Mouse (Mus musculus) cerebellum, adult 2 months (tissue): ENCODE data around the gene Sox8. TPM values are rescaled to one million over a fixed set of nuclear protein-coding genes. Genes with fewer than 3 reads are reported as not detected.

Experiments used
- DNase-seq, 2 experiments: peaks; one replicate each; pipeline ENCODE4 v3.0.0; 2021
- H3K27ac ChIP-seq: fragments of 200-500 bp; 2 replicates; pipeline ENCODE4 v1.5.1; 2012; ENCODE audit warnings: low read length, control low read depth, inconsistent platforms; ENCODE audit not compliant: insufficient read depth
- H3K27me3 ChIP-seq: fragments of 200-500 bp; 2 replicates; pipeline ENCODE4 v1.6.1; 2012; ENCODE audit warnings: inconsistent platforms, mild to moderate bottlenecking, low read length, moderate library complexity; ENCODE audit not compliant: control insufficient read depth, insufficient read depth
- H3K4me1 ChIP-seq: fragments of 200-500 bp; 2 replicates; pipeline ENCODE4 v1.6.1; 2011; ENCODE audit warnings: low read length; ENCODE audit not compliant: control insufficient read depth, insufficient read depth
- H3K4me3 ChIP-seq: fragments of 200-500 bp; replicated peaks from 2 replicates; pipeline ENCODE3; 2011; ENCODE audit warnings: mild to moderate bottlenecking, low read depth, low read length, control low read depth; ENCODE audit not compliant: insufficient read depth
- CTCF ChIP-seq: fragments of 200-500 bp; IDR thresholded peaks from 2 replicates; pipeline ENCODE4 v1.5.1; 2011; ENCODE audit warnings: low read depth, mild to moderate bottlenecking, control low read depth, low read length, moderate library complexity, borderline replicate concordance; ENCODE audit not compliant: insufficient read depth
- POLR2A ChIP-seq: fragments of 200-500 bp; IDR thresholded peaks from 2 replicates; pipeline ENCODE4 v1.6.1; 2011; ENCODE audit warnings: low read length, control low read depth, borderline replicate concordance; ENCODE audit not compliant: insufficient read depth
- WGBS: fragments of 180-500 bp; shearing (Covaris S2); methylation state at CpG from one replicate; pipeline ENCODE4 v1.1.7; 2018; 5-methylcytosine and 5-hydroxymethylcytosine counted together
- polyA plus RNA-seq: library from polyadenylated mRNA; depleted of rRNA; stranded (reverse); fragments of >200 nt; gene quantifications from 2 replicates; pipeline ENCODE4 v1.2.3, GENCODE M21; 2012

Gene Sox8
- polyA plus RNA-seq, 1 experiment: 38.0 TPM

DNA sequence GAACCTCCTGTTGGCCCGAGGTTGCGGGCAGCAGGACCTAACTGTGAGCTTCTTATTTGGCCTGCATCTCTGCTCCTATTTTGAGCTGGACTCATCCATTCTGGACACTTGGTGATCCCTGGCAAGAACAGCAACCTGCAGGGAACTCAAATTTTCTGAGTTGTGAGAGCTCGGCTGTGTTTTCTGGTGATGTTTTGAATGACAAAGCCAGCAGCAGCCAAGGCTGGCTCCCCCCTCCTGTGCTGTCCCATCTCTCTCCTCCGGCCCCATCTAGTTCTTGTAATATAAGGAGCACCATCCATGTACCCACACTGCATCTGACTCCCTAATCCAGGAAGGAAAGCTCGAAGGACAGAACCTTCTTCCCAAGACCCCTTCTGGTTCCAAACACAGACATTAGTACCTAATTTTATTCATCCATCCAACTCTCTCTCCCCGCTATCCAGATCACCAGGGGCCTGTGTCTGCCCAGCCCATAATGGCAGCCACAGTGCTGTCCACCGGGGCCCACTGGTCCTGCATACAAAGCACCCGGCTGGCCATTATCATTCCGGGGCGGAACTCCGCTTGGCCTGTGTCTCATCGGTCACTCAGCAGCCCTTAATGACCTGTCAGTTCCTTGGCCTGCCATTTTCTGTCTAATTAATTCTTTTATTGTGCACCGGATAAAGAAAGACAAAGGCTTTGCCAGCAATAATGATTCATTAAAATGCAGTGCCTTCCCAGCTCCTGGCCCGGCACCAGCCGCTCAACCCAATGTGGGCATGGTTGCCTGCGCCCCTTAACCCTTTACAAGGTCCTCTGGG is 9.1 kb downstream of the Sox8 start:
- Histone ChIP-seq H3K27me3 (no peaks in the 10 kb centered on the region), H3K4me1 (no peaks in the 10 kb centered on the region; the same call in none of the 2 replicates), H3K27ac (no peak overlapping the region), H3K4me3 (no peak overlapping the region)
- no peak for TF ChIP-seq POLR2A
- no peak for TF ChIP-seq CTCF
- 47% methylated on average over 16 of the region's 16 CpGs for WGBS
- peak in 1 of 2 experiments; percentile 62 for DNase-seq

DNA sequence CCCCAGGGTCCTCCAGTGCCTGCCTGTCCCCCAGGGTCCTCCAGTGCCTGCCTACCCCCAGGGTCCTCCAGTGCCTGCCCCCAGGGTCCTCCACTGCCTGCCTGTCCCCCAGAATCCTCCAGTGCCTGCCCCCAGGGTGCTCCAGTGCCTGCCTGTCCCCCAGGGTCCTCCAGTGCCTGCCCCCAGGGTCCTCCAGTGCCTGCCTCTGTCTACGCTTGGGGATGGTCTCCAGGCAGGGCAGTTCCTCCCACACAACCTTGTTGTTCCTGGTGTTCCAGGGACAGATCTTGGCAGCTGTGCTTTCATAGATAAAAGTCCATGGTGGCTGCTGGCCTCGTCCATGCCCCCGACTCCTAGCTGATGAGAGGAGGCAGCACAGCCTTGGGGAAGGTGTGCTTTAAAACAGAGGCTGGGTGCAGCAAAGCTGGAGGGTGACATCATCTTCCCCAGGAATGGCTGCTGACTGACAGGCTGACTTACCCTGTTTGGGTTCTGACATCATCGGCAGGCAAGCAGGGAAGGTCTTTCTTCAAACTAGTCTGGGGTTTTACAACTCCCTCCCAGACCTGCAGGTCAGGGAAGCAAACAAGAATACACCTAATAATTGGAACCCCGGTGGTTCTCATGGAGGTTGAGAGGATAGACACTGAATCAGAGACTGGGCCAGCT is 9.8 kb downstream of the Sox8 start:
- 52% methylated on average over 5 of the region's 5 CpGs for WGBS
- no peak for DNase-seq
- Histone ChIP-seq H3K27me3 (no peaks in the 10 kb centered on the region), H3K4me3 (no peak overlapping the region), H3K4me1 (peaks cover 2% of the 10 kb centered on the region), H3K27ac (no peak overlapping the region)
- TF ChIP-seq POLR2A (no peak), CTCF (no peak)

GRCm38 (mm10) chr17:25559634-25560033 is 10.9 kb downstream of the Sox8 start:
- no peak overlapping the region for H3K27ac ChIP-seq
- no peaks in the 10 kb centered on the region for H3K27me3 ChIP-seq
- TF ChIP-seq POLR2A (no peak), CTCF (no peak)
- DNase-seq: no peak
- 69% methylated on average over 4 of the region's 4 CpGs for WGBS
- peaks cover 6% of the 10 kb centered on the region for H3K4me1 ChIP-seq
- no peak overlapping the region for H3K4me3 ChIP-seq

GRCm38 (mm10) chr17:25556630-25557354 is 13.7 kb downstream of the Sox8 start:
- Histone ChIP-seq H3K27ac (no peak overlapping the region), H3K27me3 (no peaks in the 10 kb centered on the region), H3K4me1 (peaks cover 6% of the 10 kb centered on the region), H3K4me3 (no peak overlapping the region)
- 29% methylated on average over 21 of the region's 21 CpGs for WGBS
- TF ChIP-seq CTCF (no peak), POLR2A (no peak)
- DNase-seq: no peak

- no peak for TF ChIP-seq CTCF
- TF ChIP-seq POLR2A: no peak
- Histone ChIP-seq H3K4me3 (no peak overlapping the region), H3K4me1 (peaks cover 6% of the 10 kb centered on the region), H3K27ac (no peak overlapping the region), H3K27me3 (no peaks in the 10 kb centered on the region)
- DNase-seq: peak in 1 of 2 experiments; percentile 26
- 16% methylated on average over 29 of the region's 29 CpGs for WGBS
These were observed 14.5 kb downstream of the Sox8 start for GRCm38 (mm10) chr17:25555666-25556629.

- WGBS: 81% methylated on average over 3 of the region's 3 CpGs
- DNase-seq: no peak
- Histone ChIP-seq H3K4me3 (no peak overlapping the region), H3K27me3 (no peaks in the 10 kb centered on the region), H3K4me1 (peaks cover 6% of the 10 kb centered on the region), H3K27ac (no peak overlapping the region)
- TF ChIP-seq POLR2A (no peak), CTCF (no peak)
These were observed 15.3 kb downstream of the Sox8 start for GRCm38 (mm10) chr17:25555159-25555558.

- H3K4me3 ChIP-seq: no peak overlapping the region
- no peak for TF ChIP-seq POLR2A
- TF ChIP-seq CTCF: no peak
- H3K27ac ChIP-seq: no peak overlapping the region
- 89% methylated on average over 11 of the region's 11 CpGs for WGBS
- DNase-seq: no peak
- peaks cover 6% of the 10 kb centered on the region; the same call in 1 of the 2 replicates for H3K4me1 ChIP-seq
- H3K27me3 ChIP-seq: no peaks in the 10 kb centered on the region
These were observed 19.2 kb downstream of the Sox8 start for GRCm38 (mm10) chr17:25551313-25551712.
